Mouse (Mus musculus) kidney, adult 2 months (tissue): ENCODE results near the gene Tab2.

ENCODE experiments used
- CTCF ChIP-seq: fragments of 200-500 bp; conservative IDR thresholded peaks from 2 replicates; pipeline ENCODE4 v1.5.1; 2011; ENCODE audit warnings: low read depth, mild to moderate bottlenecking, control low read depth, low read length, moderate library complexity, mixed read lengths; ENCODE audit not compliant: insufficient read depth, insufficient read length
- POLR2A ChIP-seq: fragments of 200-500 bp; IDR thresholded peaks from one replicate; pipeline ENCODE4 v1.6.1; 2011; ENCODE audit warnings: low read depth, low read length, control low read depth

DNA sequence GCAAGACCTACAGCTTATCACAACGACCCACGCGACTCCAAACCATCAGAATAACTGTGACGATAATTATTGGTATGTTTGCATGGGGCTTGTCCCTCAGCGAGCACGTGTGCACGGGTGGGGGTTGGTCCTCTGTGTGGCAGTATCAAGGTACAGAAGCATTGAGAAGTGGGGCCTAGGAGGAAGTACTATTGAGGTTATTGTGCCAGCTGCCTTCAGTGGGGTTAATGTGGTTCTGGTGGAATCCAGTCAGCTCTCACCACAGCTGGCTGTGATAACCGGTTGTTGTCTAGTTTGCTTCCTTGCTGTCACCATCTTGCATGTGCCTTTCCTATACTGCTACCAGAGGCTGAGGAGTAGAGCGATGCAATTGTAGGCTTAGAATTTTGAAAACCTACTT, 20.4 kb upstream of the Tab2 start:
- TF ChIP-seq CTCF = no peak
- TF ChIP-seq POLR2A = no peak
